21 mouse cellular contexts compared by ENCODE assay signal in genomic region chr10:118125776-118126445, GRCm38 (mm10).
"Had no signal": no experiment of that assay in that cellular context is flagged by ENCODE, and none has a peak within 500 bp of the region (broad histone marks: within the 10 kb centered on the region; RNA-seq: fewer than 3 reads in every experiment).

No protein-coding gene starts in this region.

- H3K36me3 ChIP-seq: limb, embryonic 12.5 days; limb, embryonic 15.5 days; midbrain, embryonic 12.5 days; midbrain, embryonic 15.5 days; neural tube, embryonic 12.5 days; neural tube, embryonic 15.5 days; stomach, embryonic 15.5 days had no signal

- H3K4me2 ChIP-seq: limb, embryonic 12.5 days; limb, embryonic 15.5 days; liver, embryonic 11.5 days; lung, embryonic 14.5 days; midbrain, embryonic 12.5 days; midbrain, embryonic 15.5 days; neural tube, embryonic 12.5 days; neural tube, embryonic 15.5 days; stomach, embryonic 15.5 days had no signal

- H3K9ac ChIP-seq: limb, embryonic 12.5 days; limb, embryonic 15.5 days; liver, embryonic 14.5 days; liver, postnatal 0 days; lung, embryonic 14.5 days; midbrain, embryonic 12.5 days; midbrain, embryonic 15.5 days; neural tube, embryonic 12.5 days; neural tube, embryonic 15.5 days; stomach, embryonic 15.5 days had no signal

- H3K4me1 ChIP-seq: neural tube, embryonic 12.5 days; stomach, embryonic 15.5 days had no signal

- ATAC-seq: liver, postnatal 0 days; lung, postnatal 0 days; midbrain, embryonic 15.5 days had no signal

- H3K9me3 ChIP-seq: limb, embryonic 12.5 days; limb, embryonic 15.5 days; midbrain, embryonic 12.5 days; midbrain, embryonic 15.5 days; neural tube, embryonic 12.5 days; neural tube, embryonic 15.5 days; stomach, embryonic 15.5 days had no signal

- H3K27ac ChIP-seq: limb, embryonic 12.5 days; limb, embryonic 15.5 days; liver, embryonic 14.5 days; midbrain, embryonic 12.5 days; midbrain, embryonic 15.5 days; neural tube, embryonic 12.5 days; neural tube, embryonic 15.5 days; stomach, embryonic 15.5 days had no signal

- H3K4me3 ChIP-seq: limb, embryonic 12.5 days; limb, embryonic 15.5 days; megakaryocyte, embryonic 14.5 days; midbrain, embryonic 12.5 days; midbrain, embryonic 15.5 days; neural tube, embryonic 12.5 days; neural tube, embryonic 15.5 days; stomach, embryonic 15.5 days had no signal

- H3K27me3 ChIP-seq: midbrain, embryonic 15.5 days had no signal

- DNase-seq: kidney, adult 8-10 months; kidney, postnatal 14 days; kidney, postnatal 4 days; left cerebral cortex, postnatal 4 days; liver, postnatal 0 days; lung, embryonic 14.5 days; right cerebral cortex, adult 18-20 months; right cerebral cortex, postnatal 25 days; spleen, adult 18-20 months; thymus, postnatal 25 days had no signal
